Mouse (Mus musculus): ENCODE measurements around the gene Mapkbp1. TPM values are rescaled to one million over a fixed set of nuclear protein-coding genes. Genes with fewer than 3 reads are reported as not detected.

The Mapkbp1 gene
- polyA plus RNA-seq, 2 experiments = 0.15 to 1.1 TPM

DNA sequence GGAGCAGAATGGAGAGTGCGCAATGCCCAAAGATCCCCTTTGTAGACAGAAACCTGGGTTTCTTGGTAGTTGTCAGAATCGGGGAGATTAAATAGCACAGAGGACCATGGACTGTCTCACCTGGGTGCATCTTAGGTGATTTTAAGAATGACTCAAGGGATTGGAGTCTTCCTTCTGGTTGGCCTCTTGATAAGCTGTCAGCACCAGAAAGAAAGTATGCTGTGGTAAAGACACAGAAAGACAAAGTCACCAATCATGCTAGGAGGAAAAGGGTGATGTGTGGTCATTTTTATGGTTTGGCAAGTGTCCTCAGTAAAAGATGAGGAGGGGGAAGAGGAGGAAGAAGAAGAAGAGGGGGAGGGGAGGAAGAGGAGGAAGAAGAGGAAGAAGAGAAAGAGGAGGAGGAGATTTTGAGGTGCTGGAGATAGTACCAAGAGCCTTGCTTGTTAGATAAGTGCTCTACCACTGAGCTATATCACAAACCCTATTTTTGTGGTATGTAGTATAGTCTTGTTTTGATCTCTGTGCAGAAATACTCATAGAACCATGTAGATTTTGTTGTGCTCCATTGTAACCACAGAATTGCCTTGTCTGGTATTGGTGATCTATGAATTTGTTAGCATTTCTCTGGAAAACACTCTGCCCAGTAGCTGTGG, 41.5 kb downstream of the Mapkbp1 start:
- Histone ChIP-seq H3K4me3 (ENCODE audit: insufficient read depth in 1 of 2, low read depth in 2 of 2, low read length in 2 of 2) (no peak overlapping the region), H3K9me3 (ENCODE audit: control insufficient read depth, low read length) (no peaks in the 10 kb centered on the region), H3K4me1 (replicated peaks; ENCODE audit: control insufficient read depth in 2 of 2, insufficient read depth in 2 of 2, low read length in 1 of 2) (peaks cover 10 to 12% of the 10 kb centered on the region in 2 experiments), H3K36me3 (replicated peaks; ENCODE audit: control insufficient read depth, insufficient read depth, low read depth) (no peaks in the 10 kb centered on the region), H3K27me3 (ENCODE audit: control insufficient read depth, insufficient read depth, low read length) (no peaks in the 10 kb centered on the region), H3K27ac (no peak overlapping the region), H3K4me2 (ENCODE audit: low read depth) (no peak overlapping the region), H3K9ac (replicated peaks) (no peak overlapping the region)
- DNase-seq (ENCODE audit: low read depth in 3 of 3, low spot score in 3 of 3) = no peak
- ATAC-seq (ENCODE audit: insufficient read depth) = no peak
- WGBS (ENCODE audit: insufficient replicate concordance) = 85% methylated on average over 2 of the region's 2 CpGs
- TF ChIP-seq CTCF (IDR thresholded peaks at IDR 0.05; ENCODE audit: low read depth) (no peak), EP300 (IDR thresholded peaks at IDR 0.05; ENCODE audit: low read depth) (no peak)

DNA sequence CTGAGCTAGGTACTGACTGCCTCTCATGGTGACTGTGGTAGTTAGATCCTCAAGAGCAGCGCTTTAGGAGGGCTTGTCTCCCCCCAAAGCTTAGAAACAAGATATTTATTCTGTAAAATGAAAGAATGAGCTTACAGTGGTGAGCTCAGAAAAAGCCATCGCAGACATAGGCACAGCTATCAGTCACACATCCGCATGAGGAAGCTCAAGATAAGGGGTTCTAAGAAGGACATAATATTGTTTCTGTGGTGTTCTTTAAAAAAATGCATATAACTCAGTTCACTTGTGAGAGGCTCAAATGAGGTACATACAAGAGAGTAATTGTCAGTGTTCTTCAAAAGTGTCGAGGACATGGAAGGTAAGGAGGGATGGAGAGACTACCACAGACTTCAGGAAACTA, 43.4 kb downstream of the Mapkbp1 start:
- WGBS (ENCODE audit: insufficient replicate concordance) = 31% methylated on average over 4 of the region's 4 CpGs
- TF ChIP-seq CTCF (IDR thresholded peaks at IDR 0.05; ENCODE audit: low read depth) = no peak
- 0 out of 2 replicates have a peak, but pooled peaks have one; percentile 31 for TF ChIP-seq EP300 (IDR thresholded peaks at IDR 0.05; ENCODE audit: low read depth)
- Histone ChIP-seq H3K9ac (replicated peaks) (peak overlapping the region; percentile 31; the same call in 1 of the 2 replicates), H3K9me3 (ENCODE audit: control insufficient read depth, low read length) (no peaks in the 10 kb centered on the region), H3K4me2 (ENCODE audit: low read depth) (peak overlapping the region; percentile 6; the same call in 1 of the 2 replicates), H3K36me3 (replicated peaks; ENCODE audit: control insufficient read depth, insufficient read depth, low read depth) (no peaks in the 10 kb centered on the region), H3K27ac (no peak overlapping the region), H3K4me3 (ENCODE audit: insufficient read depth in 1 of 2, low read depth in 2 of 2, low read length in 2 of 2) (no peak overlapping the region), H3K27me3 (ENCODE audit: control insufficient read depth, insufficient read depth, low read length) (no peaks in the 10 kb centered on the region), H3K4me1 (replicated peaks; ENCODE audit: control insufficient read depth in 2 of 2, insufficient read depth in 2 of 2, low read length in 1 of 2) (peaks cover 10 to 12% of the 10 kb centered on the region in 2 experiments)
- DNase-seq (ENCODE audit: low read depth in 3 of 3, low spot score in 3 of 3) (no peak), ATAC-seq (ENCODE audit: insufficient read depth) (peak; percentile 42; the same call in 1 of the 2 replicates)

DNA sequence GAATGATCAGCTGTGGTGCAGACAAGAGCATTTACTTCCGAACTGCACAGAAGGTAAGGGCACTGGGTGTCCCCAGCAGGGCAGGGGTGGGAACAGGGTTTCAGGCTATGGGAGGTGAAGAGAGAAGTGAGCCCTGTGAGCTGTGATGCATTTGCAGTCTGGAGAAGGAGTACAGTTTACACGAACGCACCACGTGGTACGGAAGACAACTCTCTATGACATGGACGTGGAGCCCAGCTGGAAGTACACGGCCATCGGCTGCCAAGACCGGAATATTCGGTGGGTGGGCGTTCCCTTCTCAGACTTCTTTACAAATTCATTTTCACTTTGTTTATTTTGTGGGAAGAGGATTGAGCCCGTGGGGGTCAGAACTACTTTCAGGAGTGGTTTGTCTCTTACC, 45.1 kb downstream of the Mapkbp1 start:
- Histone ChIP-seq H3K27me3 (ENCODE audit: control insufficient read depth, insufficient read depth, low read length) (no peaks in the 10 kb centered on the region), H3K9me3 (ENCODE audit: control insufficient read depth, low read length) (no peaks in the 10 kb centered on the region), H3K9ac (replicated peaks) (no peak overlapping the region), H3K27ac (no peak overlapping the region), H3K36me3 (replicated peaks; ENCODE audit: control insufficient read depth, insufficient read depth, low read depth) (no peaks in the 10 kb centered on the region), H3K4me2 (ENCODE audit: low read depth) (no peak overlapping the region), H3K4me1 (replicated peaks; ENCODE audit: control insufficient read depth in 2 of 2, insufficient read depth in 2 of 2, low read length in 1 of 2) (peaks cover 10 to 12% of the 10 kb centered on the region in 2 experiments), H3K4me3 (ENCODE audit: insufficient read depth in 1 of 2, low read depth in 2 of 2, low read length in 2 of 2) (no peak overlapping the region)
- DNase-seq (ENCODE audit: low read depth in 3 of 3, low spot score in 3 of 3) = no peak
- ATAC-seq (ENCODE audit: insufficient read depth) = no peak
- TF ChIP-seq CTCF (IDR thresholded peaks at IDR 0.05; ENCODE audit: low read depth) (no peak), EP300 (IDR thresholded peaks at IDR 0.05; ENCODE audit: low read depth) (no peak)
- WGBS (ENCODE audit: insufficient replicate concordance) = 86% methylated on average over 12 of the region's 12 CpGs

DNA sequence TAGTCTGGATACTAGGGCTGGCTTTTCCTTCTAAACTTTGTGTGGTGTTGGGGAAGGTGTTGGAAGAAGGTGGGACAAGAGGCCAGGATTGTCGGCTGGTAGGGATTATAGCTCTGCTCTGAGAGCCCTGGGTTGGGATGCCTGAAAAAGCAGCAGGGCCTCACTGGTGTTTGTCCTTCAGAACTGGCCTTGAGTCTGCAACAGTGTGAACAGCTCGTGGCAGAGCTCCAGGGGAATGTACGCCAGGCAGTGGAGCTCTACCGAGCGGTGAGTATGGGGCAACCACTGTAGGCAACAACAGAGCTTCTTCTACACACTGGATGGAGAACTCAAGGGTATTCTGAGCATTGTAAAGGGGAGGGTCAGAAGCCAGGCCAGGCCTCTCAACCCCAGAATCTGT, 51.8 kb downstream of the Mapkbp1 start:
- H3K9ac ChIP-seq (replicated peaks) = no peak overlapping the region
- WGBS (ENCODE audit: insufficient replicate concordance) = 65% methylated on average over 5 of the region's 5 CpGs
- no peak for DNase-seq (ENCODE audit: low read depth in 3 of 3, low spot score in 3 of 3)
- H3K4me3 ChIP-seq (ENCODE audit: insufficient read depth in 1 of 2, low read depth in 2 of 2, low read length in 2 of 2) = no peak overlapping the region
- TF ChIP-seq EP300 (IDR thresholded peaks at IDR 0.05; ENCODE audit: low read depth) = no peak
- no peak for TF ChIP-seq CTCF (IDR thresholded peaks at IDR 0.05; ENCODE audit: low read depth)
- H3K27ac ChIP-seq = no peak overlapping the region
- no peaks in the 10 kb centered on the region for H3K36me3 ChIP-seq (replicated peaks; ENCODE audit: control insufficient read depth, insufficient read depth, low read depth)
- H3K4me2 ChIP-seq (ENCODE audit: low read depth) = no peak overlapping the region
- no peaks in the 10 kb centered on the region for H3K27me3 ChIP-seq (ENCODE audit: control insufficient read depth, insufficient read depth, low read length)
- peaks cover 0 to 14% of the 10 kb centered on the region in 2 experiments for H3K4me1 ChIP-seq (replicated peaks; ENCODE audit: control insufficient read depth in 2 of 2, insufficient read depth in 2 of 2, low read length in 1 of 2)
- no peak for ATAC-seq (ENCODE audit: insufficient read depth)
- no peaks in the 10 kb centered on the region for H3K9me3 ChIP-seq (ENCODE audit: control insufficient read depth, low read length)

DNA sequence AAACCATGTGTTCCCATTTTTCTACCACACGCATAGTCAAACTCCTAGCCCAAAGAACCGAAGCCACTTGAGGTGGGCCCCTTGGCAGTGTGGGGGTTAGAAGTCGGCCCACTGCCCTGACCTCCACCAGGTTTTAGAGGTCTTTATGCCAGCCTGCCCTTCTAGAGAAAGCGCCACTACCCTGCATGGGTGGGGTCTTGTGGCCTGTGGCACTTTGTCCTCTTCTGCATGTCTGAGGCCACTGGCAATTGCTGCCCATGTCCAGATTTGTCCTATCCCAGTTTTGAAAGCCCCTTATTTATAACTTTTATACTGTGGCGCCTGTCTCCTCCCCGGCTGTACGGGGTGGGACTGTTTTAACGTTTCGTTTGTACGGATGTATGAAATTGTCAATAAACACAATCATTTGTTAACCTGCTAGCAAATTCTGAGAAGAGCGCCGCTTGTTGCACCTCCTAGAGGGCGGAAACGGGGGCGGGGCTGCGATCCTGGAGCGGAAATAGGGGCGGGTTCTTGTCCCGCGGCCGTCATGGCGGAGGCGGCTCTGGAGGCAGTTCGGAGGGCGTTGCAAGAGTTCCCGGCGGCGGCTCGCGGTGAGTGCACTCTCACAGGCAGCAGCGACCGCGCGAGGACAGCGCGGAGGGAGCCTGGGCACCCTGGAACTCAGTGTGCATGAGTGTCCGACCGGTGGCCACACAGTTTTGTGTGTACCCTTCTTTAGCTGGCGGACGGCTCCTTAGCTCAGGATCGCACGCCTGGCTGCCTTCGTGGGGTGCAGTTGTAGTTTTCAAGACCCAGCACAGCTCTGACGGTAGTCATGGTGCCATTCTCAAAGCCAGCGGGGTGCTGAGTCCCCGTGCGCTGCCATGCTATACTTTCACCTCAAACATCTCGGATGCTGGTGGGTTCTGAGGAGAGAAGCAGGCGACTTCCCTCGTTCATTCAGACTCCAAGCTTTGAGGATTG, 54.8 kb downstream of the Mapkbp1 start, which contains the start of the genes Jmjd7 and Gm28042:
TSS of gene Jmjd7 (plus strand) at position 500 of the 966 bp plus-strand sequence.
TSS of gene Gm28042 (plus strand) at position 510 of the 966 bp plus-strand sequence.
- ATAC-seq (ENCODE audit: insufficient read depth) = peak; percentile 88
- no peaks in the 10 kb centered on the region for H3K9me3 ChIP-seq (ENCODE audit: control insufficient read depth, low read length)
- TF ChIP-seq CTCF (IDR thresholded peaks at IDR 0.05; ENCODE audit: low read depth) = peak; percentile 31
- TF ChIP-seq EP300 (IDR thresholded peaks at IDR 0.05; ENCODE audit: low read depth) = no peak
- H3K4me1 ChIP-seq (replicated peaks; ENCODE audit: control insufficient read depth in 2 of 2, insufficient read depth in 2 of 2, low read length in 1 of 2) = peaks cover 0 to 21% of the 10 kb centered on the region in 2 experiments
- H3K36me3 ChIP-seq (replicated peaks; ENCODE audit: control insufficient read depth, insufficient read depth, low read depth) = no peaks in the 10 kb centered on the region
- H3K4me2 ChIP-seq (ENCODE audit: low read depth) = peak within 1 kb of the TSS; percentile 96
- H3K4me3 ChIP-seq (ENCODE audit: insufficient read depth in 1 of 2, low read depth in 2 of 2, low read length in 2 of 2) = peak within 1 kb of the TSS; percentile 79 to 89
- DNase-seq (ENCODE audit: low read depth in 3 of 3, low spot score in 3 of 3) = peak; percentile 86 to 90 (median 88)
- H3K27me3 ChIP-seq (ENCODE audit: control insufficient read depth, insufficient read depth, low read length) = no peaks in the 10 kb centered on the region
- peak within 1 kb of the TSS; percentile 84 for H3K9ac ChIP-seq (replicated peaks)
- H3K27ac ChIP-seq = peak within 1 kb of the TSS; percentile 64
- 4% methylated on average over 50 of the region's 50 CpGs for WGBS (ENCODE audit: insufficient replicate concordance)

All from liver, embryonic 14.5 days (tissue).